Mouse (Mus musculus): ENCODE measurements around the gene Ucp2. TPM values are rescaled to one million over a fixed set of nuclear protein-coding genes. Genes with fewer than 3 reads are reported as not detected.

The Ucp2 gene
- polyA plus RNA-seq, 1 experiment, result 1,592 TPM

- Histone ChIP-seq H3K4me1 (ENCODE audit: control insufficient read depth, insufficient read depth, low read length) (no peaks in the 10 kb centered on the region), H3K4me3 (ENCODE audit: insufficient read depth, low read length) (no peak within 1 kb of the TSS), H3K27ac (ENCODE audit: insufficient read depth, low read depth, low read length) (no peak within 1 kb of the TSS)
- no peak for TF ChIP-seq CTCF (IDR thresholded peaks at IDR 0.05; ENCODE audit: low read depth, low read length)
- no peak for TF ChIP-seq POLR2A (IDR thresholded peaks at IDR 0.05; ENCODE audit: borderline replicate concordance, low read depth, low read length)
These were observed 21.4 kb downstream of the Ucp2 start, which contains the start of gene Dnajb13 for GRCm38 (mm10) chr7:100514573-100514972. TSS of gene Dnajb13 (minus strand) at chr7:100514960.

GRCm38 (mm10) chr7:100520204-100520603 is 27.1 kb downstream of the Ucp2 start:
- TF ChIP-seq POLR2A (IDR thresholded peaks at IDR 0.05; ENCODE audit: borderline replicate concordance, low read depth, low read length) (no peak), CTCF (IDR thresholded peaks at IDR 0.05; ENCODE audit: low read depth, low read length) (no peak)
- H3K27ac ChIP-seq (ENCODE audit: insufficient read depth, low read depth, low read length), result no peak overlapping the region
- H3K4me1 ChIP-seq (ENCODE audit: control insufficient read depth, insufficient read depth, low read length), result no peaks in the 10 kb centered on the region
- H3K4me3 ChIP-seq (ENCODE audit: insufficient read depth, low read length), result no peak overlapping the region

GRCm38 (mm10) chr7:100520663-100521285 is 27.6 kb downstream of the Ucp2 start:
- H3K4me1 ChIP-seq (ENCODE audit: control insufficient read depth, insufficient read depth, low read length), result no peaks in the 10 kb centered on the region
- no peak overlapping the region for H3K4me3 ChIP-seq (ENCODE audit: insufficient read depth, low read length)
- TF ChIP-seq CTCF (IDR thresholded peaks at IDR 0.05; ENCODE audit: low read depth, low read length) (peak; percentile 85), POLR2A (IDR thresholded peaks at IDR 0.05; ENCODE audit: borderline replicate concordance, low read depth, low read length) (no peak)
- H3K27ac ChIP-seq (ENCODE audit: insufficient read depth, low read depth, low read length), result no peak overlapping the region

GRCm38 (mm10) chr7:100522222-100522621 is 29.1 kb downstream of the Ucp2 start:
- Histone ChIP-seq H3K27ac (ENCODE audit: insufficient read depth, low read depth, low read length) (no peak overlapping the region), H3K4me1 (ENCODE audit: control insufficient read depth, insufficient read depth, low read length) (no peaks in the 10 kb centered on the region), H3K4me3 (ENCODE audit: insufficient read depth, low read length) (no peak overlapping the region)
- TF ChIP-seq POLR2A (IDR thresholded peaks at IDR 0.05; ENCODE audit: borderline replicate concordance, low read depth, low read length), result no peak
- no peak for TF ChIP-seq CTCF (IDR thresholded peaks at IDR 0.05; ENCODE audit: low read depth, low read length)

GRCm38 (mm10) chr7:100524669-100525068 is 31.5 kb downstream of the Ucp2 start:
- no peaks in the 10 kb centered on the region for H3K4me1 ChIP-seq (ENCODE audit: control insufficient read depth, insufficient read depth, low read length)
- TF ChIP-seq POLR2A (IDR thresholded peaks at IDR 0.05; ENCODE audit: borderline replicate concordance, low read depth, low read length) (no peak), CTCF (IDR thresholded peaks at IDR 0.05; ENCODE audit: low read depth, low read length) (no peak)
- no peak overlapping the region for H3K27ac ChIP-seq (ENCODE audit: insufficient read depth, low read depth, low read length)
- no peak overlapping the region for H3K4me3 ChIP-seq (ENCODE audit: insufficient read depth, low read length)

GRCm38 (mm10) chr7:100530766-100531165 is 37.6 kb downstream of the Ucp2 start:
- Histone ChIP-seq H3K4me1 (ENCODE audit: control insufficient read depth, insufficient read depth, low read length) (peaks cover 37% of the 10 kb centered on the region), H3K27ac (ENCODE audit: insufficient read depth, low read depth, low read length) (peak overlapping the region; percentile 80), H3K4me3 (ENCODE audit: insufficient read depth, low read length) (peak overlapping the region; percentile 25; the same call in 1 of the 2 replicates)
- TF ChIP-seq CTCF (IDR thresholded peaks at IDR 0.05; ENCODE audit: low read depth, low read length) (no peak), POLR2A (IDR thresholded peaks at IDR 0.05; ENCODE audit: borderline replicate concordance, low read depth, low read length) (no peak)

GRCm38 (mm10) chr7:100533503-100533902 is 40.4 kb downstream of the Ucp2 start:
- TF ChIP-seq CTCF (IDR thresholded peaks at IDR 0.05; ENCODE audit: low read depth, low read length), result no peak
- no peak for TF ChIP-seq POLR2A (IDR thresholded peaks at IDR 0.05; ENCODE audit: borderline replicate concordance, low read depth, low read length)
- Histone ChIP-seq H3K27ac (ENCODE audit: insufficient read depth, low read depth, low read length) (peak overlapping the region; percentile 97), H3K4me3 (ENCODE audit: insufficient read depth, low read length) (peak overlapping the region; percentile 27), H3K4me1 (ENCODE audit: control insufficient read depth, insufficient read depth, low read length) (peaks cover 43% of the 10 kb centered on the region)

- Histone ChIP-seq H3K4me1 (ENCODE audit: control insufficient read depth, insufficient read depth, low read length) (peaks cover 47% of the 10 kb centered on the region), H3K4me3 (ENCODE audit: insufficient read depth, low read length) (peak overlapping the region; percentile 42), H3K27ac (ENCODE audit: insufficient read depth, low read depth, low read length) (peak overlapping the region; percentile 97)
- TF ChIP-seq CTCF (IDR thresholded peaks at IDR 0.05; ENCODE audit: low read depth, low read length) (no peak), POLR2A (IDR thresholded peaks at IDR 0.05; ENCODE audit: borderline replicate concordance, low read depth, low read length) (no peak)
These were observed 41.1 kb downstream of the Ucp2 start for GRCm38 (mm10) chr7:100534216-100534615.

GRCm38 (mm10) chr7:100535831-100536230 is 42.7 kb downstream of the Ucp2 start:
- Histone ChIP-seq H3K4me3 (ENCODE audit: insufficient read depth, low read length) (no peak overlapping the region), H3K27ac (ENCODE audit: insufficient read depth, low read depth, low read length) (no peak overlapping the region), H3K4me1 (ENCODE audit: control insufficient read depth, insufficient read depth, low read length) (peaks cover 47% of the 10 kb centered on the region)
- TF ChIP-seq CTCF (IDR thresholded peaks at IDR 0.05; ENCODE audit: low read depth, low read length), result no peak
- no peak for TF ChIP-seq POLR2A (IDR thresholded peaks at IDR 0.05; ENCODE audit: borderline replicate concordance, low read depth, low read length)

GRCm38 (mm10) chr7:100536804-100537518 is 43.8 kb downstream of the Ucp2 start, which contains the start of gene Coa4:
TSS of gene Coa4 (plus strand) at chr7:100537071.
- no peak for TF ChIP-seq POLR2A (IDR thresholded peaks at IDR 0.05; ENCODE audit: borderline replicate concordance, low read depth, low read length)
- TF ChIP-seq CTCF (IDR thresholded peaks at IDR 0.05; ENCODE audit: low read depth, low read length), result no peak
- Histone ChIP-seq H3K27ac (ENCODE audit: insufficient read depth, low read depth, low read length) (peak within 1 kb of the TSS; percentile 86), H3K4me3 (ENCODE audit: insufficient read depth, low read length) (peak within 1 kb of the TSS; percentile 95), H3K4me1 (ENCODE audit: control insufficient read depth, insufficient read depth, low read length) (peaks cover 38% of the 10 kb centered on the region)

Data from bone marrow macrophage, adult 2 months (primary cell).